Mouse (Mus musculus) thymus, adult 18-20 months (tissue): ENCODE measurements around the gene Exoc6b.

Source experiments
- DNase-seq, 2 experiments: peaks; one replicate each; pipeline ENCODE4 v3.0.0; 2022; ENCODE audit warnings: mixed read lengths in 2 of 2

Gene Exoc6b

GRCm38 (mm10) chr6:84968531-84968930 lies 100.8 kb downstream of the Exoc6b start:
- DNase-seq, result no peak

GRCm38 (mm10) chr6:84964729-84965415 lies 104.4 kb downstream of the Exoc6b start:
- DNase-seq, result no peak

GRCm38 (mm10) chr6:84963044-84963443 lies 106.3 kb downstream of the Exoc6b start:
- no peak for DNase-seq

- no peak for DNase-seq
These were observed 107.5 kb downstream of the Exoc6b start for GRCm38 (mm10) chr6:84961763-84962162.

- DNase-seq, result no peak
These were observed 109.8 kb downstream of the Exoc6b start for GRCm38 (mm10) chr6:84959520-84959919.

- DNase-seq, result no peak
These were observed 117.7 kb downstream of the Exoc6b start for GRCm38 (mm10) chr6:84951621-84952020.

- no peak for DNase-seq
These were observed 122.7 kb downstream of the Exoc6b start for GRCm38 (mm10) chr6:84946569-84946968.

GRCm38 (mm10) chr6:84946106-84946505 lies 123.2 kb downstream of the Exoc6b start:
- DNase-seq, result no peak

- DNase-seq, result no peak
These were observed 136.1 kb downstream of the Exoc6b start for GRCm38 (mm10) chr6:84932953-84933921.

GRCm38 (mm10) chr6:84931051-84931450 lies 138.3 kb downstream of the Exoc6b start:
- DNase-seq, result no peak

- no peak for DNase-seq
These were observed 143.2 kb downstream of the Exoc6b start for GRCm38 (mm10) chr6:84926066-84926465.

- no peak for DNase-seq
These were observed 145.5 kb downstream of the Exoc6b start for GRCm38 (mm10) chr6:84923760-84924221.

- peak in 1 of 2 experiments; percentile 1 for DNase-seq
These were observed 153.0 kb downstream of the Exoc6b start for GRCm38 (mm10) chr6:84916291-84916690.

GRCm38 (mm10) chr6:84912434-84912833 lies 156.9 kb downstream of the Exoc6b start:
- no peak for DNase-seq

GRCm38 (mm10) chr6:84899002-84899774 lies 170.1 kb downstream of the Exoc6b start:
- DNase-seq, result no peak

- no peak for DNase-seq
These were observed 175.6 kb downstream of the Exoc6b start for GRCm38 (mm10) chr6:84893773-84894095.

GRCm38 (mm10) chr6:84892926-84893772 lies 176.2 kb downstream of the Exoc6b start:
- no peak for DNase-seq

- DNase-seq, result no peak
These were observed 182.8 kb downstream of the Exoc6b start for GRCm38 (mm10) chr6:84886551-84886950.

GRCm38 (mm10) chr6:84885080-84885479 lies 184.2 kb downstream of the Exoc6b start:
- no peak for DNase-seq

GRCm38 (mm10) chr6:84883720-84884119 lies 185.6 kb downstream of the Exoc6b start:
- no peak for DNase-seq

- DNase-seq, result no peak
These were observed 186.4 kb downstream of the Exoc6b start for GRCm38 (mm10) chr6:84882663-84883517.
